9 mouse cellular contexts compared by ENCODE assay signal in genomic region chr12:84847480-84847879, GRCm38 (mm10). TPM values are rescaled to one million over a fixed set of nuclear protein-coding genes. Genes with fewer than 3 reads are reported as not detected.
DNase-seq lines count a peak whose midpoint lies in the region; ATAC-seq lines count a peak whose summit lies in the region.
"Had no signal": no experiment of that assay in that cellular context is flagged by ENCODE, and none has a peak within 500 bp of the region (broad histone marks: within the 10 kb centered on the region; RNA-seq: fewer than 3 reads in every experiment).

No protein-coding gene starts in this region.

- no peaks in the 10 kb centered on the region for H3K27me3 ChIP-seq in midbrain, embryonic 13.5 days

- H3K4me1 ChIP-seq in midbrain, embryonic 13.5 days (replicated peaks): 0 out of 2 replicates have a peak, but pooled peaks cover 4% of the 10 kb centered on the region

- intact Hi-C loops in heart, postnatal 36 days (cut with DNase I): no loop called here

- no peak overlapping the region for H3K4me2 ChIP-seq in midbrain, embryonic 13.5 days (replicated peaks)

- no peak overlapping the region for H3K4me3 ChIP-seq in midbrain, embryonic 13.5 days (replicated peaks)

- WGBS in midbrain, embryonic 13.5 days: 69% methylated on average over 7 of the region's 7 CpGs

- H3K36me3 ChIP-seq in midbrain, embryonic 13.5 days: no peaks in the 10 kb centered on the region

- no peak overlapping the region for H3K27ac ChIP-seq in midbrain, embryonic 13.5 days

- no peak overlapping the region for H3K9ac ChIP-seq in midbrain, embryonic 13.5 days (replicated peaks)

- DNase-seq in adrenal gland, adult (ENCODE audit: inconsistent age in 2 of 2, low spot score in 1 of 2): peak; percentile 44 to 78
- no peak for DNase-seq in adrenal gland, postnatal 4 days (ENCODE audit: low spot score in 2 of 2)
- DNase-seq in adrenal gland, postnatal 10 days: peak; percentile 61
- peak; percentile 17 for DNase-seq in induced T-regulatory cell, adult 2 months (ENCODE audit: low read depth)
- peak; percentile 47 for DNase-seq in lung, postnatal 10 days
- no peak for DNase-seq in spleen, postnatal 14 days (ENCODE audit: low spot score in 2 of 2)
- DNase-seq in heart, postnatal 36 days: no peak
- DNase-seq: cerebellum, adult 11 months had no signal

- no peaks in the 10 kb centered on the region for H3K9me3 ChIP-seq in midbrain, embryonic 13.5 days

- ATAC-seq in midbrain, embryonic 13.5 days: no peak

RNA-seq across cellular contexts. Expression of gene Ltbp2, which starts 28.9 kb away (rescaled TPM):
- total RNA-seq in adrenal gland, postnatal 4 days (2021): 1 to 10 TPM; 6.9 to 7.1 TPM
- 10 to 100 TPM; 11.4 to 13.6 TPM for total RNA-seq in adrenal gland, postnatal 10 days (2021)
- 0.13 TPM in 1 of 2 replicates, not detected in the other for polyA plus RNA-seq in midbrain, embryonic 13.5 days (2015; fragmentation: Nextera tagmentation; extraction: Ambion mirVana)
- 1 to 10 TPM; 1.4 to 1.9 TPM for total RNA-seq in heart, postnatal 36 days (2021)

Comparison
In these comparisons a context has a peak if more than half of its experiments do, and no peak if none do; other contexts are left out.
1. DNase-seq: peak in adrenal gland, adult (2 of 2), adrenal gland, postnatal 10 days (single experiment), induced T-regulatory cell, adult 2 months (single experiment) and lung, postnatal 10 days (single experiment); none in adrenal gland, postnatal 4 days (0 of 2), spleen, postnatal 14 days (0 of 2) and heart, postnatal 36 days (0 of 2).